In genomic region chr12:71042451-71042850, GRCm38 (mm10) we compare ENCODE assay signal across 19 mouse cellular contexts.
"Had no signal": no experiment of that assay in that cellular context is flagged by ENCODE, and none has a peak within 500 bp of the region (broad histone marks: within the 10 kb centered on the region; RNA-seq: fewer than 3 reads in every experiment).

No protein-coding gene starts in this region.

- H3K4me2 ChIP-seq: lung, embryonic 14.5 days; midbrain, embryonic 12.5 days; neural tube, embryonic 13.5 days; neural tube, embryonic 15.5 days had no signal

- H3K4me3 ChIP-seq: midbrain, embryonic 10.5 days; midbrain, embryonic 12.5 days; myocyte; neural tube, embryonic 13.5 days; neural tube, embryonic 15.5 days had no signal

- H3K9ac ChIP-seq: lung, embryonic 14.5 days; midbrain, embryonic 12.5 days; neural tube, embryonic 13.5 days; neural tube, embryonic 15.5 days had no signal

- DNase-seq: lung, adult 18-20 months; lung, embryonic 14.5 days; lung, postnatal 10 days; lung, postnatal 4 days; midbrain, embryonic 14.5 days; retina, postnatal 1 day; right cerebral cortex, adult 18-20 months; right cerebral cortex, postnatal 25 days; right cerebral cortex, postnatal 4 days; spleen, adult 18-20 months; thymus, adult 18-20 months; thymus, postnatal 14 days; thymus, postnatal 36 days had no signal

- ATAC-seq: midbrain, embryonic 16.5 days had no signal

- H3K9me3 ChIP-seq: midbrain, embryonic 10.5 days; midbrain, embryonic 12.5 days; neural tube, embryonic 13.5 days; neural tube, embryonic 15.5 days had no signal

- H3K27me3 ChIP-seq: midbrain, embryonic 12.5 days; neural tube, embryonic 13.5 days; neural tube, embryonic 15.5 days had no signal

- H3K27ac ChIP-seq: midbrain, embryonic 10.5 days; midbrain, embryonic 12.5 days; neural tube, embryonic 13.5 days; neural tube, embryonic 15.5 days had no signal
